Mouse (Mus musculus): Measurements from ENCODE around the gene AC140267.1.

AC140267.1 gene

GRCm38 (mm10) chr15:80235535-80235934 lies at the start of gene AC140267.1:
AC140267.1 (plus strand) TSS chr15:80235835.
- no peak for DNase-seq (ENCODE audit: low read depth, low spot score)

GRCm38 (mm10) chr15:80188927-80189326 lies 46.7 kb upstream of the AC140267.1 start:
- DNase-seq (ENCODE audit: low read depth, low spot score): no peak

GRCm38 (mm10) chr15:80190075-80190474 lies 45.6 kb upstream of the AC140267.1 start:
- no peak for DNase-seq (ENCODE audit: low read depth, low spot score)

- DNase-seq (ENCODE audit: low read depth, low spot score): no peak
These were observed 43.9 kb upstream of the AC140267.1 start for GRCm38 (mm10) chr15:80191585-80192245.

- DNase-seq (ENCODE audit: low read depth, low spot score): no peak
These were observed 43.4 kb upstream of the AC140267.1 start for GRCm38 (mm10) chr15:80192246-80192585.

GRCm38 (mm10) chr15:80192847-80193246 lies 42.8 kb upstream of the AC140267.1 start:
- peak; percentile 27 for DNase-seq (ENCODE audit: low read depth, low spot score)

- DNase-seq (ENCODE audit: low read depth, low spot score): no peak
These were observed 36.1 kb upstream of the AC140267.1 start for GRCm38 (mm10) chr15:80199556-80199955.

- no peak for DNase-seq (ENCODE audit: low read depth, low spot score)
These were observed 33.4 kb upstream of the AC140267.1 start for GRCm38 (mm10) chr15:80202111-80202775.

GRCm38 (mm10) chr15:80203406-80203805 lies 32.2 kb upstream of the AC140267.1 start:
- DNase-seq (ENCODE audit: low read depth, low spot score): peak; percentile 49

- DNase-seq (ENCODE audit: low read depth, low spot score): no peak
These were observed 29.5 kb upstream of the AC140267.1 start for GRCm38 (mm10) chr15:80206057-80206565.

- no peak for DNase-seq (ENCODE audit: low read depth, low spot score)
These were observed 27.2 kb upstream of the AC140267.1 start for GRCm38 (mm10) chr15:80208446-80208845.

GRCm38 (mm10) chr15:80213688-80214087 lies 21.9 kb upstream of the AC140267.1 start:
- no peak for DNase-seq (ENCODE audit: low read depth, low spot score)

GRCm38 (mm10) chr15:80215716-80216479 lies 19.7 kb upstream of the AC140267.1 start:
- DNase-seq (ENCODE audit: low read depth, low spot score): peak; percentile 60

GRCm38 (mm10) chr15:80216480-80216820 lies 19.2 kb upstream of the AC140267.1 start:
- DNase-seq (ENCODE audit: low read depth, low spot score): no peak

GRCm38 (mm10) chr15:80217476-80217875 lies 18.2 kb upstream of the AC140267.1 start:
- DNase-seq (ENCODE audit: low read depth, low spot score): no peak

- peak; percentile 92 for DNase-seq (ENCODE audit: low read depth, low spot score)
These were observed 16.4 kb upstream of the AC140267.1 start for GRCm38 (mm10) chr15:80219211-80219610.

- peak; percentile 86 for DNase-seq (ENCODE audit: low read depth, low spot score)
These were observed 15.7 kb upstream of the AC140267.1 start for GRCm38 (mm10) chr15:80219705-80220657.

GRCm38 (mm10) chr15:80221031-80221430 lies 14.6 kb upstream of the AC140267.1 start:
- DNase-seq (ENCODE audit: low read depth, low spot score): no peak

GRCm38 (mm10) chr15:80223751-80224150 lies 11.9 kb upstream of the AC140267.1 start:
- no peak for DNase-seq (ENCODE audit: low read depth, low spot score)

GRCm38 (mm10) chr15:80225208-80225607 lies 10.4 kb upstream of the AC140267.1 start:
- peak; percentile 85 for DNase-seq (ENCODE audit: low read depth, low spot score)

GRCm38 (mm10) chr15:80225796-80226195 lies 9.8 kb upstream of the AC140267.1 start:
- peak; percentile 77 for DNase-seq (ENCODE audit: low read depth, low spot score)

All from A20 (cell line).